In the genomic region with DNA sequence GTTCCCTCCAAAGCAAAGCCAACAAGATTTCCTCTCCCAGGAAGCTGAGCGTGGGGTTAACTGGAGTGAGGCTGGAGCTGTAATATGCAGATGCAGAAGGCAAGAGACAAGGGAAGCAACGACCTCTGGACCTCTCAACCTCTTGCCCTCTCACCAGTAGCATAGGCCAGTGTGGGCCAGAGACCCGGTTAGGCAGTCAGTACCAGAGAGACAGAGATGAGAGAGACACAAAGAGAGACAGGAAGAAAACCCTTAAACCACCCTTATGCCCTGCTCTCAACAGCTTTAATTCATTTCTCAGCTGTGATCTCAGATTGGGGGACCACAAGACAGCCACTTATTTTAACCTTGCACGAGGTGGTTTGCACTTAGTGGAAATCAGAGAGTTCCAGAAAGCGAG, we compare ENCODE assay signal across 19 mouse cellular contexts.
A peak's percentile ranks its signal among the peaks of the same experiment; 100 is the strongest.
DNase-seq lines count a peak whose midpoint lies in the region; ATAC-seq lines count a peak whose summit lies in the region.
"Had no signal": no experiment of that assay in that cellular context is flagged by ENCODE, and none has a peak within 500 bp of the region (broad histone marks: within the 10 kb centered on the region; RNA-seq: fewer than 3 reads in every experiment).

No protein-coding gene starts in this region.

- 47% methylated on average over 5 of the region's 5 CpGs for WGBS in heart, embryonic 11.5 days (ENCODE audit: insufficient replicate concordance)
- WGBS in heart, embryonic 16.5 days, result 49% methylated on average over 5 of the region's 5 CpGs
- 64% methylated on average over 5 of the region's 5 CpGs for WGBS in midbrain, embryonic 11.5 days
- 65% methylated on average over 5 of the region's 5 CpGs for WGBS in midbrain, embryonic 15.5 days

- H3K36me3 ChIP-seq in heart, embryonic 11.5 days (ENCODE audit: control insufficient read depth, insufficient read depth, low read length), result no peaks in the 10 kb centered on the region
- H3K36me3 ChIP-seq in heart, embryonic 16.5 days (ENCODE audit: control insufficient read depth, insufficient read depth), result no peaks in the 10 kb centered on the region
- no peaks in the 10 kb centered on the region for H3K36me3 ChIP-seq in midbrain, embryonic 11.5 days (ENCODE audit: control insufficient read depth, insufficient read depth, low read length)
- no peaks in the 10 kb centered on the region for H3K36me3 ChIP-seq in midbrain, embryonic 15.5 days (replicated peaks)
- H3K36me3 ChIP-seq: embryonic facial prominence, embryonic 13.5 days; forebrain, embryonic 12.5 days; hindbrain, embryonic 10.5 days; intestine, embryonic 15.5 days had no signal

- H3K9ac ChIP-seq in heart, embryonic 11.5 days (ENCODE audit: low read depth, low read length), result 0 out of 2 replicates have a peak overlapping the region, but pooled peaks have one; percentile 16
- 0 out of 2 replicates have a peak overlapping the region, but pooled peaks have one; percentile 16 for H3K9ac ChIP-seq in heart, embryonic 16.5 days (ENCODE audit: low read length)
- no peak overlapping the region for H3K9ac ChIP-seq in midbrain, embryonic 11.5 days (ENCODE audit: low read length)
- H3K9ac ChIP-seq in midbrain, embryonic 15.5 days, result no peak overlapping the region
- H3K9ac ChIP-seq: embryonic facial prominence, embryonic 13.5 days; forebrain, embryonic 12.5 days; hindbrain, embryonic 14.5 days; intestine, embryonic 15.5 days had no signal

- H3K4me3 ChIP-seq in heart, embryonic 11.5 days (ENCODE audit: low read depth, low read length), result no peak overlapping the region
- no peak overlapping the region for H3K4me3 ChIP-seq in heart, embryonic 16.5 days (ENCODE audit: low read length)
- H3K4me3 ChIP-seq in midbrain, embryonic 11.5 days (ENCODE audit: low read depth, low read length), result no peak overlapping the region
- H3K4me3 ChIP-seq in midbrain, embryonic 15.5 days, result no peak overlapping the region
- H3K4me3 ChIP-seq: embryonic facial prominence, embryonic 13.5 days; forebrain, embryonic 12.5 days; hindbrain, embryonic 10.5 days; intestine, embryonic 15.5 days had no signal

- H3K27me3 ChIP-seq in heart, embryonic 11.5 days (ENCODE audit: control insufficient read depth, insufficient read depth, low read length), result no peaks in the 10 kb centered on the region
- H3K27me3 ChIP-seq in heart, embryonic 16.5 days (ENCODE audit: control insufficient read depth, insufficient read depth, low read length), result no peaks in the 10 kb centered on the region
- no peaks in the 10 kb centered on the region for H3K27me3 ChIP-seq in midbrain, embryonic 11.5 days (ENCODE audit: control insufficient read depth, insufficient read depth, low read length)
- H3K27me3 ChIP-seq in midbrain, embryonic 15.5 days (replicated peaks), result no peaks in the 10 kb centered on the region
- H3K27me3 ChIP-seq: embryonic facial prominence, embryonic 13.5 days; forebrain, embryonic 12.5 days; intestine, embryonic 15.5 days had no signal

- DNase-seq in heart, postnatal 14 days, result no peak
- DNase-seq in heart, postnatal 10 days, result no peak
- DNase-seq in midbrain, embryonic 11.5 days (ENCODE audit: low spot score, missing footprints), result peak; percentile 79
- DNase-seq: adrenal gland, adult 2 months; adrenal gland, postnatal 25 days; cerebellum, adult 18-20 months; cerebellum, adult 9-11 months; cerebellum, postnatal 36 days; gastrocnemius, postnatal 14 days; kidney, adult 18-20 months had no signal

- no peak for ATAC-seq in heart, embryonic 11.5 days (replicated peaks; ENCODE audit: insufficient number of reproducible peaks, low FRiP score, low TSS enrichment)
- no peak for ATAC-seq in heart, embryonic 16.5 days (replicated peaks; ENCODE audit: extremely low read depth, insufficient read depth, low FRiP score)
- no peak for ATAC-seq in midbrain, embryonic 11.5 days (ENCODE audit: low FRiP score)
- ATAC-seq in midbrain, embryonic 15.5 days (replicated peaks), result no peak
- ATAC-seq: forebrain, embryonic 16.5 days; intestine, embryonic 15.5 days had no signal

- peak overlapping the region; percentile 22; the same call in 1 of the 2 replicates for H3K27ac ChIP-seq in heart, embryonic 11.5 days (ENCODE audit: low read depth, low read length)
- H3K27ac ChIP-seq in heart, embryonic 16.5 days (ENCODE audit: low read length), result peak overlapping the region; percentile 30
- H3K27ac ChIP-seq in midbrain, embryonic 11.5 days (ENCODE audit: low read depth, low read length), result no peak overlapping the region
- H3K27ac ChIP-seq in midbrain, embryonic 15.5 days, result no peak overlapping the region
- H3K27ac ChIP-seq: embryonic facial prominence, embryonic 13.5 days; forebrain, embryonic 12.5 days; hindbrain, embryonic 10.5 days; hindbrain, embryonic 14.5 days; intestine, embryonic 15.5 days had no signal

- H3K4me2 ChIP-seq in heart, embryonic 11.5 days, result no peak overlapping the region
- H3K4me2 ChIP-seq in heart, embryonic 16.5 days (ENCODE audit: low read depth, low read length), result no peak overlapping the region
- no peak overlapping the region for H3K4me2 ChIP-seq in midbrain, embryonic 11.5 days
- no peak overlapping the region for H3K4me2 ChIP-seq in midbrain, embryonic 15.5 days
- H3K4me2 ChIP-seq: embryonic facial prominence, embryonic 13.5 days; forebrain, embryonic 12.5 days; hindbrain, embryonic 14.5 days; intestine, embryonic 15.5 days had no signal

- peaks cover 39% of the 10 kb centered on the region for H3K4me1 ChIP-seq in heart, embryonic 11.5 days (ENCODE audit: control insufficient read depth, insufficient read depth, low read length)
- peaks cover 27% of the 10 kb centered on the region for H3K4me1 ChIP-seq in heart, embryonic 16.5 days (ENCODE audit: control insufficient read depth, insufficient read depth, low read length)
- no peaks in the 10 kb centered on the region for H3K4me1 ChIP-seq in midbrain, embryonic 11.5 days (ENCODE audit: control insufficient read depth, insufficient read depth, low read length)
- no peaks in the 10 kb centered on the region for H3K4me1 ChIP-seq in midbrain, embryonic 15.5 days
- H3K4me1 ChIP-seq: forebrain, embryonic 12.5 days; hindbrain, embryonic 10.5 days; intestine, embryonic 15.5 days had no signal

- intact Hi-C loops in heart, postnatal 14 days (cut with DNase I), result no loop called here
- intact Hi-C loops in heart, postnatal 10 days (cut with DNase I), result no loop called here

- H3K9me3 ChIP-seq in heart, embryonic 11.5 days (replicated peaks; ENCODE audit: control insufficient read depth, low read length), result no peaks in the 10 kb centered on the region
- no peaks in the 10 kb centered on the region for H3K9me3 ChIP-seq in heart, embryonic 16.5 days (replicated peaks; ENCODE audit: control insufficient read depth, low read length)
- H3K9me3 ChIP-seq in midbrain, embryonic 11.5 days (ENCODE audit: control insufficient read depth, low read length), result no peaks in the 10 kb centered on the region
- H3K9me3 ChIP-seq in midbrain, embryonic 15.5 days, result no peaks in the 10 kb centered on the region
- H3K9me3 ChIP-seq: embryonic facial prominence, embryonic 13.5 days; forebrain, embryonic 12.5 days; hindbrain, embryonic 10.5 days; intestine, embryonic 15.5 days had no signal

Comparison
In these comparisons a context has a peak if more than half of its experiments do, and no peak if none do; other contexts are left out.
1. H3K27ac ChIP-seq: peak in heart, embryonic 11.5 days (single experiment) and heart, embryonic 16.5 days (single experiment); none in midbrain, embryonic 11.5 days (single experiment) and midbrain, embryonic 15.5 days (single experiment).
2. H3K9ac ChIP-seq: peak in heart, embryonic 11.5 days (single experiment) and heart, embryonic 16.5 days (single experiment); none in midbrain, embryonic 11.5 days (single experiment) and midbrain, embryonic 15.5 days (single experiment).